Mouse (Mus musculus) right cerebral cortex, adult 18-20 months (tissue): ENCODE measurements around the gene Chrna5.

Source experiments
- DNase-seq: peaks from one replicate; pipeline ENCODE4 v3.0.0; 2022; ENCODE audit warnings: mixed read lengths

Chrna5 gene

GRCm38 (mm10) chr9:55023902-55024583 lies 43.4 kb downstream of the Chrna5 start:
- DNase-seq = peak; percentile 58

DNA sequence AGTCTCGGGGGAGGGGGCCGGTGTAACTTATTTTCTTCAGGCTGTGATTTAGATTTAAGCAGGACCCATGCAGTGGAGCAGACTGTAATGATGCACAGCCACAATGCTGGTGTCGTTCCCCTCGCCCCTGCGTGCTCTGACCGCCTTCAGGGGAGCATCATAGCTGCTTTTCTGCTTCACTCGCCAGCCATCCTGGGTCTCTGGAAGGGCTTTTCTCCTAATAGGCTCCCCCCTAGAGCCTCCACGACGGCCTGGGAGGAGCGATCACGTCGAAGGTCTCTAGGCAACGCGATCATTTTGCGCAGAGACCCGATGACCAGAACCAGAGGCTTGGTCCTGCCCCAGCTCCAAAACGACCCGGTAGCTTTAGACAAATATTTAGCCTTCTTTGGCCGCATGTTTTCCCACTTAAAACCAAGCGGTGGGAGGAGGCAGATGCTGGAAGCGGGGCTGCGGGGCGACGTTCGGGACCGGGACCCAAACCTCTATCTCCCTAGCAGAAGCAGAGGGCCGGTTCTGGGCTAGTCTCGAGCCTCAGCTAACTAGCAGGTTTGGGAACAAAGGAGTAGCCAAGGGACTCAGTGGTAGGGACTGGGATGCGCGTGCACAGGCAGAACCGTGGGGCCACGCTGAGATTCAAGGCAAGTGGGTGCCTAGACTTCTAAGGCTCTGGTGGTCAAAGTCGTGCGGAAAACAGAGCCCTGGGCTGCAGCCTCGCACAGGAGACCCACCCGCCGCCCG lies 45.0 kb downstream of the Chrna5 start:
- DNase-seq = no peak

GRCm38 (mm10) chr9:55026275-55026663 lies 45.6 kb downstream of the Chrna5 start, which contains the start of gene Chrna3:
Gene Chrna3 (minus strand): TSS chr9:55026562.
- no peak for DNase-seq

DNA sequence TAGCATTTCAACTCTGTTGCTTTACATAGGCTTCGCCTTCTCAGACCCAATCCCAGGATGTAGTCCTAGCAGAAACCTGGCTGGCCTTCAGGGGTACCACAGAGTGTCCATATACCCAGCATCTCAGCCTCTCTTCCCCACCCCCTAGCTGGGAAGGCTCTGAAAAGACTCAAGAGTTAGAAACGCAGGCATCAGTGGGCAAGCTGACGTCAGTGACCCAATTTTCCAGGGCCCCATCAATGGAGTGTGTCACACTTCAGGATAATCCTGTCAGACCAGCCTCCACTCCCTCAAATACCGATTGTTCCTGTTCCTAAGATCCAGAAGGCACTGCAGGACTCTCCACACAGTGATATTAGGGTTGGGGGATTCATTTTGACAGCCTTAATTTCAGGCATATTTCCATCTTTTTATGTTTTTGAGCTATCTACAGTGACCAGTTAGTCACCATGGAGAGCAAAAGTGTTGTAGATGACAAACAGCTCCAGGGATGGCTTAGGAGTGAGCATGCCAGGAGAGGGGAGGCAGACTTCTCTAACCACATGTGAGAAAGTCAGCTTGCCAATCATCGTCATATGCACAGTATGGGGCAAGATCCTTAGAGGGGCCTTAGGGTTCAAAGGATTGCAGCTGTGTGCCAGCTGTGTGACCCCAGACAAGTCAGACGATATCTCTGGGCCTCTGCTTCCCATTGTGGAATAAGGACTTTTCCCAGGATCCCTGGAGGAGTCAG lies 50.9 kb downstream of the Chrna5 start:
- peak; percentile 6 for DNase-seq

- no peak for DNase-seq
Measured at GRCm38 (mm10) chr9:55038948-55039347, 58.3 kb downstream of the Chrna5 start.

- DNase-seq = no peak
Measured at GRCm38 (mm10) chr9:55039983-55040382, 59.3 kb downstream of the Chrna5 start.

DNA sequence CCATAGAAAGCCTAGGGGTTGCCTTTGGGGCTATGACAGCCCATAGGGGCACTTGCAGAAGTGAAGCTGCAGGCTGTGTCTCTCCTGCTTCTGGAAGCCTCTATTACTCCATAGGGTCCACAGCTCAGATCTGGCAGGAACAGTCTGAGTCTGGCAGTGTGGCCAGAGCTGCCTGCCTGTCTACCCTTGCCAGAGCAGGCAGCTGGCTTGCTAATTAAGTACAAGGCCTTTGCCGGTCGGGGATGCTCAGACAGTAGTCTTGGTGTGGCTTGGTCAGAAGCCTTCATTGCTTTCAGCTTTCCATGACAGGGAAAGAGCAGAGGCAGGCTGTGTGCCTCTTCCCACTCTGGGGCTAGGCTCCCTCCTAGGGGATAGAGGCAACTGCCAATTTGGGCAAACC lies 60.7 kb downstream of the Chrna5 start:
- no peak for DNase-seq

GRCm38 (mm10) chr9:55043688-55044087 lies 63.0 kb downstream of the Chrna5 start:
- DNase-seq = no peak

- DNase-seq = no peak
Measured at GRCm38 (mm10) chr9:55045001-55045400, 64.3 kb downstream of the Chrna5 start.

GRCm38 (mm10) chr9:55046764-55047163 lies 66.1 kb downstream of the Chrna5 start:
- DNase-seq = no peak

DNA sequence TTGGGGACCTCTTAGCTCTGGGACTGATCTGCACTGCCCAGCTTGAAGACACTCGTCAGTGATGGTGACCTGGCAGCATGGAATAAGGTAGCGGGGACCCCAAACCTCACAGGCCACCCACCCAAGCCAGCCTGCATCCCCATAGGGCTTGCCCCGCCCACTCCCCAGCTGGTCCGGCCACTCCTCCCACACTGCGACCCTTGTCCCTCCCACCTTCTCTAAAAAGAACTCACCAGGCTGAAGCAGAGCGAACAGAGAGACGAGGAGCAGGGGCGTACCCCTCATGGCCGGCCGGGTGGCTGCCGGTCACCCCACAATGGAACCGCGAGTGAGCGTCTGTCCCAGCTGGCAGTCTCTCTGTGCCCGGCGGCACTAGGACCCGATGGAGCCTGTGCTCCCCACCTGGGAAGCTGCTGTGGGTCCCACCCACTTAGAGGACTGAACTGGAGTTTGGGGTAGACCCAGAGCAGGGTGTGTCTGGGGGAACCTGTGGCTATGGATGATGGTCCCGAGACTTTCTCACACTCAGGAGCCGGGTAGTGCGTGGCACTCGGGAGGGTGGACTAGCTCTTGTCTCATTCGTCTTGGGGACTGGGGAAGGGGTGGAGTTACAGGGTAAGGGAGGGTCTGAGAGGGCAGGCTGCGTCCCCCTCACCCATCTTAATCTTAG lies 67.7 kb downstream of the Chrna5 start, which contains the start of gene Chrnb4:
Chrnb4 (minus strand) TSS at position 569 of the 670 bp plus-strand sequence.
- DNase-seq = no peak

GRCm38 (mm10) chr9:55055386-55055930 lies 74.8 kb downstream of the Chrna5 start:
- DNase-seq = no peak
